In genomic region chr10:81417227-81418215, GRCm38 (mm10) we compare ENCODE assay signal across 9 mouse cellular contexts. TPM values are rescaled to one million over a fixed set of nuclear protein-coding genes. Genes with fewer than 3 reads are reported as not detected.
A peak's percentile ranks its signal among the peaks of the same experiment; 100 is the strongest.
DNase-seq lines count a peak whose midpoint lies in the region; ATAC-seq and TF ChIP-seq lines count a peak whose summit lies in the region.
"Had no signal": no experiment of that assay in that cellular context is flagged by ENCODE, and none has a peak within 500 bp of the region (broad histone marks: within the 10 kb centered on the region; RNA-seq: fewer than 3 reads in every experiment).

No protein-coding gene starts in this region.

- 44% methylated on average over 12 of the region's 12 CpGs for WGBS in forebrain, embryonic 16.5 days
- 42% methylated on average over 12 of the region's 12 CpGs for WGBS in limb, embryonic 12.5 days
- 39% methylated on average over 12 of the region's 12 CpGs for WGBS in olfactory bulb, adult 2 months

- no peaks in the 10 kb centered on the region for H3K9me3 ChIP-seq in ES-Bruce4 (replicated peaks; ENCODE audit: control insufficient read depth, insufficient read depth, low read length, poor library complexity, severe bottlenecking)
- no peaks in the 10 kb centered on the region for H3K9me3 ChIP-seq in forebrain, embryonic 16.5 days (ENCODE audit: control insufficient read depth, low read length)
- no peaks in the 10 kb centered on the region for H3K9me3 ChIP-seq in limb, embryonic 12.5 days

- peak; percentile 10; the same call in 1 of the 2 replicates for ATAC-seq in frontal cortex, adult (ENCODE audit: low TSS enrichment)
- peak; percentile 6; the same call in 1 of the 2 replicates for ATAC-seq in forebrain, embryonic 16.5 days
- no peak for ATAC-seq in limb, embryonic 12.5 days (ENCODE audit: insufficient number of reproducible peaks, insufficient read depth, low FRiP score, low TSS enrichment, low read depth)
- no peak for ATAC-seq in megakaryocyte progenitor cell, adult 5-6 weeks (replicated peaks; ENCODE audit: poor library complexity)

- peak overlapping the region; percentile 24 for H3K4me3 ChIP-seq in ES-Bruce4 (ENCODE audit: low read depth, low read length)
- peak overlapping the region; percentile 35 for H3K4me3 ChIP-seq in forebrain, embryonic 16.5 days (replicated peaks; ENCODE audit: low read length)
- peak overlapping the region; percentile 41 for H3K4me3 ChIP-seq in limb, embryonic 12.5 days (replicated peaks)
- no peak overlapping the region for H3K4me3 ChIP-seq in olfactory bulb, adult 2 months (ENCODE audit: insufficient read depth, low read depth, low read length)

- no peak overlapping the region for H3K27ac ChIP-seq in ES-Bruce4 (ENCODE audit: insufficient read depth, low read length)
- peak overlapping the region; percentile 85 for H3K27ac ChIP-seq in forebrain, embryonic 16.5 days (ENCODE audit: low read length)
- H3K27ac ChIP-seq in limb, embryonic 12.5 days = peak overlapping the region; percentile 86
- H3K27ac ChIP-seq in olfactory bulb, adult 2 months (ENCODE audit: insufficient read depth, low read depth, low read length) = peak overlapping the region; percentile 80

- H3K4me1 ChIP-seq in ES-Bruce4 (ENCODE audit: control insufficient read depth, insufficient read depth, low read length) = peaks cover 30% of the 10 kb centered on the region
- peaks cover 48% of the 10 kb centered on the region for H3K4me1 ChIP-seq in forebrain, embryonic 16.5 days (replicated peaks; ENCODE audit: control insufficient read depth, insufficient read depth, low read length)
- peaks cover 66% of the 10 kb centered on the region for H3K4me1 ChIP-seq in limb, embryonic 12.5 days (replicated peaks)
- peaks cover 92% of the 10 kb centered on the region for H3K4me1 ChIP-seq in olfactory bulb, adult 2 months (ENCODE audit: control insufficient read depth, insufficient read depth, low read length)

- no peaks in the 10 kb centered on the region for H3K27me3 ChIP-seq in ES-Bruce4 (ENCODE audit: control insufficient read depth, insufficient read depth, low read length, poor library complexity, severe bottlenecking)
- no peaks in the 10 kb centered on the region for H3K27me3 ChIP-seq in forebrain, embryonic 16.5 days (replicated peaks; ENCODE audit: control insufficient read depth, insufficient read depth, low read length)
- H3K27me3 ChIP-seq in limb, embryonic 12.5 days = 0 out of 2 replicates have a peak, but pooled peaks cover 14% of the 10 kb centered on the region
- H3K27me3 ChIP-seq: CH12.LX had no signal

- no peak for TF ChIP-seq CTCF in ES-Bruce4 (IDR thresholded peaks at IDR 0.05; ENCODE audit: low read depth, low read length)
- TF ChIP-seq CTCF in olfactory bulb, adult 2 months (IDR thresholded peaks at IDR 0.05; ENCODE audit: insufficient read depth, low read depth, low read length) = no peak

- no peaks in the 10 kb centered on the region for H3K36me3 ChIP-seq in ES-Bruce4 (ENCODE audit: control insufficient read depth, insufficient read depth, low read length, poor library complexity, severe bottlenecking)
- H3K36me3 ChIP-seq in forebrain, embryonic 16.5 days (ENCODE audit: control insufficient read depth, insufficient read depth) = no peaks in the 10 kb centered on the region
- peaks cover 14% of the 10 kb centered on the region for H3K36me3 ChIP-seq in limb, embryonic 12.5 days

- peak overlapping the region; percentile 58 for H3K9ac ChIP-seq in ES-Bruce4 (ENCODE audit: low read depth, poor library complexity, severe bottlenecking)
- peak overlapping the region; percentile 49 for H3K9ac ChIP-seq in forebrain, embryonic 16.5 days (replicated peaks; ENCODE audit: low read depth, low read length)
- peak overlapping the region; percentile 55 for H3K9ac ChIP-seq in limb, embryonic 12.5 days (replicated peaks)

- DNase-seq in frontal cortex, postnatal 25 days (ENCODE audit: low spot score in 2 of 2) = no peak
- no peak for DNase-seq in retina, postnatal 1 day

- peak overlapping the region; percentile 50 for H3K4me2 ChIP-seq in forebrain, embryonic 16.5 days (ENCODE audit: low read length)
- peak overlapping the region; percentile 80 for H3K4me2 ChIP-seq in limb, embryonic 12.5 days

- no peak for TF ChIP-seq EP300 in ES-Bruce4 (IDR thresholded peaks at IDR 0.05; ENCODE audit: insufficient read depth, low read depth, low read length)

- TF ChIP-seq POLR2A in ES-Bruce4 (IDR thresholded peaks at IDR 0.05; ENCODE audit: insufficient read depth, low read length) = no peak
- 0 out of 2 replicates have a peak, but pooled peaks have one; percentile 24 for TF ChIP-seq POLR2A in olfactory bulb, adult 2 months (IDR thresholded peaks at IDR 0.05; ENCODE audit: insufficient read depth, low read depth, low read length)

RNA-seq across cellular contexts. Expression of gene Smim24, which starts 24.7 kb away (rescaled TPM):
- 4.8 and 5.3 TPM in 2 replicates for polyA plus RNA-seq in ES-Bruce4 (2011; ENCODE audit: insufficient read depth, insufficient read length, low read depth, missing spikeins)
- 1.2 and 1.8 TPM in 2 replicates for polyA plus RNA-seq in forebrain, embryonic 16.5 days (2015; fragmentation: Nextera tagmentation; extraction: Ambion mirVana)
- polyA plus RNA-seq in limb, embryonic 12.5 days (2016; fragmentation: Nextera tagmentation; extraction: Ambion mirVana) = 2.9 and 3.0 TPM in 2 replicates
- not detected in 2 replicates for polyA plus RNA-seq in olfactory bulb, adult 2 months (2012; ENCODE audit: insufficient read depth, insufficient read length, low replicate concordance, missing spikeins)
- total RNA-seq in megakaryocyte progenitor cell, adult 5-6 weeks (2015) = 31.0 and 31.4 TPM in 2 replicates
- 7.5 and 17.1 TPM in 2 replicates for total RNA-seq in megakaryocyte progenitor cell, adult 5-6 weeks (2017)

RNA-seq across cellular contexts. Expression of gene Gm48552, which starts 28.7 kb away (rescaled TPM):
- polyA plus RNA-seq in ES-Bruce4 (2011; ENCODE audit: insufficient read depth, insufficient read length, low read depth, missing spikeins) = 1.1 TPM in 1 of 2 replicates, not detected in the other
- 1.0 and 2.2 TPM in 2 replicates for polyA plus RNA-seq in forebrain, embryonic 16.5 days (2015; fragmentation: Nextera tagmentation; extraction: Ambion mirVana)
- polyA plus RNA-seq in limb, embryonic 12.5 days (2016; fragmentation: Nextera tagmentation; extraction: Ambion mirVana) = 1.1 and 3.1 TPM in 2 replicates
- polyA plus RNA-seq in olfactory bulb, adult 2 months (2012; ENCODE audit: insufficient read depth, insufficient read length, low replicate concordance, missing spikeins) = not detected in 2 replicates
- not detected in 2 replicates for total RNA-seq in megakaryocyte progenitor cell, adult 5-6 weeks (2015)
- total RNA-seq in megakaryocyte progenitor cell, adult 5-6 weeks (2017) = 0.46 TPM in 1 of 2 replicates, not detected in the other

RNA-seq across cellular contexts. Expression of gene Gm48551, which starts 33.3 kb away (rescaled TPM):
- polyA plus RNA-seq in ES-Bruce4 (2011; ENCODE audit: insufficient read depth, insufficient read length, low read depth, missing spikeins) = 1.5 TPM in 1 of 2 replicates, not detected in the other
- polyA plus RNA-seq in forebrain, embryonic 16.5 days (2015; fragmentation: Nextera tagmentation; extraction: Ambion mirVana) = 6.2 and 8.8 TPM in 2 replicates
- 3.3 and 3.8 TPM in 2 replicates for polyA plus RNA-seq in limb, embryonic 12.5 days (2016; fragmentation: Nextera tagmentation; extraction: Ambion mirVana)
- not detected in 2 replicates for polyA plus RNA-seq in olfactory bulb, adult 2 months (2012; ENCODE audit: insufficient read depth, insufficient read length, low replicate concordance, missing spikeins)
- total RNA-seq in megakaryocyte progenitor cell, adult 5-6 weeks (2015) = 2.6 and 3.0 TPM in 2 replicates
- total RNA-seq in megakaryocyte progenitor cell, adult 5-6 weeks (2017) = 0.62 and 1.7 TPM in 2 replicates

RNA-seq across cellular contexts. Expression of gene Dohh, which starts 33.3 kb away (rescaled TPM):
- polyA plus RNA-seq in ES-Bruce4 (2011; ENCODE audit: insufficient read depth, insufficient read length, low read depth, missing spikeins) = 52.9 and 70.3 TPM in 2 replicates
- 86.0 and 91.0 TPM in 2 replicates for polyA plus RNA-seq in forebrain, embryonic 16.5 days (2015; fragmentation: Nextera tagmentation; extraction: Ambion mirVana)
- polyA plus RNA-seq in limb, embryonic 12.5 days (2016; fragmentation: Nextera tagmentation; extraction: Ambion mirVana) = 71.9 and 74.6 TPM in 2 replicates
- polyA plus RNA-seq in olfactory bulb, adult 2 months (2012; ENCODE audit: insufficient read depth, insufficient read length, low replicate concordance, missing spikeins) = not detected in 2 replicates
- 9.3 and 13.7 TPM in 2 replicates for total RNA-seq in megakaryocyte progenitor cell, adult 5-6 weeks (2015)
- total RNA-seq in megakaryocyte progenitor cell, adult 5-6 weeks (2017) = 36.5 and 52.5 TPM in 2 replicates

RNA-seq across cellular contexts. Expression of gene Nfic, which starts 37.9 kb away (rescaled TPM):
- polyA plus RNA-seq in ES-Bruce4 (2011; ENCODE audit: insufficient read depth, insufficient read length, low read depth, missing spikeins) = 6.1 and 7.2 TPM in 2 replicates
- polyA plus RNA-seq in forebrain, embryonic 16.5 days (2015; fragmentation: Nextera tagmentation; extraction: Ambion mirVana) = 25.4 and 27.0 TPM in 2 replicates
- polyA plus RNA-seq in limb, embryonic 12.5 days (2016; fragmentation: Nextera tagmentation; extraction: Ambion mirVana) = 30.8 and 31.1 TPM in 2 replicates
- not detected in 2 replicates for polyA plus RNA-seq in olfactory bulb, adult 2 months (2012; ENCODE audit: insufficient read depth, insufficient read length, low replicate concordance, missing spikeins)
- total RNA-seq in megakaryocyte progenitor cell, adult 5-6 weeks (2015) = 35.5 and 36.8 TPM in 2 replicates
- 4.0 and 5.0 TPM in 2 replicates for total RNA-seq in megakaryocyte progenitor cell, adult 5-6 weeks (2017)

Comparison
In these comparisons a context has a peak if more than half of its experiments do, and no peak if none do; other contexts are left out.
1. ATAC-seq: peak in frontal cortex, adult (single experiment) and forebrain, embryonic 16.5 days (single experiment); none in limb, embryonic 12.5 days (single experiment) and megakaryocyte progenitor cell, adult 5-6 weeks (single experiment).
2. Peak in every context shown above with its lines, with median percentiles within 50 percentile points of each other: H3K9ac ChIP-seq.